Mouse (Mus musculus): Measurements from ENCODE around the gene Zcchc24.

The Zcchc24 gene

GRCm38 (mm10) chr14:25718471-25718870, 50.4 kb downstream of the Zcchc24 start:
- DNase-seq (ENCODE audit: low read depth, low spot score), result no peak

DNA sequence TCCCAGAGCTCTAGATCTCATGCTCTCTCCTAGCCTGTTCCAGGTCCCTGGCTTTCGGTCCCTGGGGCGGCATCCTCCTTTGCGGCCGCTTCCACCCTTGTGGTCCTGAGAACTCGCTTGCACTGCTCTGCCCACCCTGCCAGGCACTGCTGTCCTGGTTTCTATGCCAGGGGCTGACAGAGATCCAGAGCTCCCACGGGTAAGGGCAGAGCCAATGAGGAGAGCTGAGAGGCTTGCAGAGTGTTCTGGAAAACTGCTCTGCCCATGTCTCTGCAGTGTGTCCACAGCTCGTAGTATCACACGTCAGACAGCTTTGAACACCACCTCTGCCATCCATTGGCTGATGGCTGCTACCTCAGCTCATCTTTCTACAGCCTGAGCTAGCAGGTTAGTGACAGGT, 51.1 kb downstream of the Zcchc24 start:
- DNase-seq (ENCODE audit: low read depth, low spot score), result no peak

DNA sequence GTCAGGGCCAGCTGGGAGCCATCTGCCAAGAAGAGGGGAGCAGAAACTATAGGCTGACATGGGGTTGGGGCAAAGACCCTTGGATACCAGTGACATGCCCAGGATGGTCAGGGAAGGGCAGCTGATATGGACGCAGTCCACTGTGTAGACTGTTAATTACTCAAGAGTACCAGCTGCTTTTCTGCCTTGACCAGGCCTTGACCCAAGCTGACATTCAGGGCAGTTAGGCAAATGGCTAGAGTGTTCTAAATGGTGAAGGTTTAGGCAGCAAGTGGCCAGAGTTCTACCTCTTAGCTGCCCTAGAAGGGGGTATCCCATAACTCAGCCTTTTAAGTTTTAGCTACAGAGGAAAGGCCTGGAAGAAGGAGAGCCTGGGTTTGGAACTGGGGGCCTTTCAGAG, 52.3 kb downstream of the Zcchc24 start:
- DNase-seq (ENCODE audit: low read depth, low spot score), result no peak

DNA sequence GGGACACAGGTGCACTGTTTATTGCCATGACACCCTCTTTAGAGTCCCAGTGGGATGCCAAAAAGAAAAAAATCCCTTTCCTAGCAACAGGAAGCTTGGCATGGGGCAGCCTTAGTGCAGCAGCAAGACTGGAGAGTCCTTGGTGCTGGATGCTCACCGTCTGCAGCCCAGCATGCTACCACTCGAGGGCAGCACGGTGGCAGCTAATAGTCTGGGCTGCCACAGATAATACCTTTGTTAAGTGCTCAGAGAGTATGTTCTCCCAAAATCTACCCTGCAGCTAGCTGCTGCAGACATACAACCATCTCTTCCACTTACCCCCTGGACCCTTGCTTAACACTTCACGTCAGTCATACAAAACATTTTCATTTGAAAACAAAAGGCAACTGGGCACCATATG, 55.4 kb downstream of the Zcchc24 start:
- peak; percentile 15 for DNase-seq (ENCODE audit: low read depth, low spot score)

GRCm38 (mm10) chr14:25711602-25712001, 57.2 kb downstream of the Zcchc24 start:
- DNase-seq (ENCODE audit: low read depth, low spot score), result no peak

GRCm38 (mm10) chr14:25711177-25711576, 57.7 kb downstream of the Zcchc24 start:
- DNase-seq (ENCODE audit: low read depth, low spot score), result no peak

- no peak for DNase-seq (ENCODE audit: low read depth, low spot score)
These were observed 58.2 kb downstream of the Zcchc24 start for GRCm38 (mm10) chr14:25710681-25711080.

GRCm38 (mm10) chr14:25710073-25710472, 58.8 kb downstream of the Zcchc24 start:
- no peak for DNase-seq (ENCODE audit: low read depth, low spot score)

DNA sequence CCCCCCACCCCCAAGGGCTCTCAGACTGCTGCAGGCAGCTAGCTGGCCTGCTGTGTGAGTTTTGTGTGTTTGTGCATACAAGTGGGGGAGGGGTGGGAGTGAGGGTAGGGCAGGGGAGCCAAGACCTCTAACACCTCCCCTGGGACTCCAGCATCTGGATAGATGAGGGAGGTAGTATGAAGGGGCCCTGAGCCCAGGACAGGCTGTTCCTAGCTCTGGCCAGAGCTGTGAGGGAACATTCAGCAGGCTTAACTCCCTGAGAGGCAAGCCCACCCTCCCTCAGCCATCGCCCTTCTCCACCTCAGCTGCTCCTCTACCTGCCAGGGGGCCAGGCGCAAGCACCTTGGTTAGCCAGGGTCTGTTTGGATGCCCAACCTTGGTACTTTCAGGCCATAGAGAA, 59.9 kb downstream of the Zcchc24 start:
- no peak for DNase-seq (ENCODE audit: low read depth, low spot score)

DNA sequence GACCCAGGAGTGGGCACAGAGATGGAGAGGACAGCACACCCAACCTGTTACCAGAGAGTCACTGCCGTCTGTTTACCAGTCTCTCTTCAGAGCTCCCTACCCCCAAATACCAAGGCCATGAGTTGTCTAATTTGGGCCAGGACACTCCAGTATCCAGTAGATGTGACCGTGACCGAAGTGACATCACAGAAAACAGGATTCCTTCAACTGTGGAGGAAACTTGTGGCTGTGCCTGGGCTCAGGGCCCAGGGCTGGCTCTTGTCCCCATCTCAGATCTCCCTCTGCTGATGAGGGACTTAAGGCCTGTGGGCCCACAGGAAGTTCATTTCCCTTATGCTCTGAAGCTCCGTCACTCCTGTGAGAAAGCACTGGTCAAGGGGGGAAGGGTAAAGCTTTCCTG, 60.4 kb downstream of the Zcchc24 start:
- no peak for DNase-seq (ENCODE audit: low read depth, low spot score)

DNA sequence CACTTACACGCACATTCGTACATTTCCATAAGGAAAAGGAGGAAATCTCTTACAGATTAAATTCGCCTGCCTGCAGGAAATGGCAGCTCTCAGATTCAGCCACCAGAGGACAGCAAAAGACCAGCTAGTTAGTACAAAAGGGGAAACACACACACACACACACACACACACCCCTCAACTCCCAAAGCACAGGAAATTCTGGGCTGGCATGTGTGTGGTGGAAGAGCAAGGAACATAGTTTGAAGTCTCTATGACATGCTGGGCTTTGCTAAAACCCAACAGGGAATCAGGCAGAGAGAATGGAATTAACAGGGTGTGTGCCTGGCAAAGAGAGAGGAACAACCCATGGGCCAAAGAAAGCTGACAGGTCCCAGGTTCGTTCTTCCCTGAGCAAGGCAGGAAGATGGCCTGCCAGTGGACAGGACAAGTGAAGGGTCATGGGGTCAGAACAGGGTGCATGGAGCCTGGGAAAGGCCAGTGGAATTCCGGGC, 61.1 kb downstream of the Zcchc24 start:
- DNase-seq (ENCODE audit: low read depth, low spot score), result peak; percentile 67

DNA sequence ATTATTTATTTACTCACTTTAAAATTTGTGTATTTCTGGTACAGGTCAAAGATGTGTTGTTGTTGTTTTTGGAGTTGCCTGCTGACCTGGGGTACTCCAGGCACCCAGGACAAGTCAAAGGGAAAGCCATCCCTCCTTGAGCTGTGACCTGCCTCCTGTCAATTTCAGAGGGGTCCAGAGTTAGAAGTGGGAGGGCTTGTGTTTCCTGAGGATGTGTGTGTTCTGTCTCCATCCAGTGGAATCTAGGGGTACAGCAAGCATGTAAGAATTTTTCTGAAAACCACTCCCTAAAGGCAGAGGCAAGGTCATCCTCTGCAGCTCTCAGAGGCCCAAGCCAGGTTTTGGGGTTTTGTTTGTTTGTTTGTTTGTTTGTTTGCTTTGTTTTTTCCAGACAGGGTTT, 66.9 kb downstream of the Zcchc24 start:
- DNase-seq (ENCODE audit: low read depth, low spot score), result peak; percentile 22

- DNase-seq (ENCODE audit: low read depth, low spot score), result no peak
These were observed 72.5 kb downstream of the Zcchc24 start for GRCm38 (mm10) chr14:25696356-25696755.

DNA sequence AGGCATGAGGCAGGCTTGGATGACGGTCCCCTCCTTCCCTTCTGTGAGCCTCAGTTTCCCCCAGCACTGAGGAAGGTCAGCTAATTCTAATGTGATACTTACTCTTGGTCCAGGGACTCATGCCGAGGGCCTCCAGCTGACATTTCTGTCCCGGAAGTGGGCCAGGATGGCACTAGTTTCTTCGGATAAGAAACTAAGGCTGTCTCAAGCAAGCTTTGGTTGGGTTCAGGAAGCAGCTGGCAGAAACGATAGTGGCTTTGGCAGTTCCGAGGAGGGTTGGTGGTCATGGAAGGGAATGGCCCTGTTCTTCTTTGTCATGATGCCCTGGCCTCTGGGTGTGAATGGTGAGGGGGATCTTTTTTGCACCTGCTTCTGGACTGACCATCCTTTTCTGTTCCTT, 73.8 kb downstream of the Zcchc24 start:
- no peak for DNase-seq (ENCODE audit: low read depth, low spot score)

DNA sequence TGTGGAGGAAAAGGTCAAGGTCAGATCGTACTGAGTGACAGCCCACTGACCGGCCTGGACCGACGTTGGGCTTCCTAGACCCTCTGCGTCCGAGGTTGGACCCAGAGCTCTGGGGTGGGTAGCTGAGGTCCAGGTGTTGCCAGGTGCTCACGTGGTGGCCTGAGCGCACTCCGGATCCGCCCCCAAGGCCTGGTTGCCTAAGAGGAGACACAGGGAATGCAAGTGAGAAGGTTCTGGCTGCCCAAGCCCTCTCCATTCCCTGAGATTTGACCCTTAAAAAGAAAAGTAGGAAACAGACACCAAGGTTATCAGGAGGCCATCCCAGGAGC, 74.3 kb downstream of the Zcchc24 start:
- no peak for DNase-seq (ENCODE audit: low read depth, low spot score)

DNA sequence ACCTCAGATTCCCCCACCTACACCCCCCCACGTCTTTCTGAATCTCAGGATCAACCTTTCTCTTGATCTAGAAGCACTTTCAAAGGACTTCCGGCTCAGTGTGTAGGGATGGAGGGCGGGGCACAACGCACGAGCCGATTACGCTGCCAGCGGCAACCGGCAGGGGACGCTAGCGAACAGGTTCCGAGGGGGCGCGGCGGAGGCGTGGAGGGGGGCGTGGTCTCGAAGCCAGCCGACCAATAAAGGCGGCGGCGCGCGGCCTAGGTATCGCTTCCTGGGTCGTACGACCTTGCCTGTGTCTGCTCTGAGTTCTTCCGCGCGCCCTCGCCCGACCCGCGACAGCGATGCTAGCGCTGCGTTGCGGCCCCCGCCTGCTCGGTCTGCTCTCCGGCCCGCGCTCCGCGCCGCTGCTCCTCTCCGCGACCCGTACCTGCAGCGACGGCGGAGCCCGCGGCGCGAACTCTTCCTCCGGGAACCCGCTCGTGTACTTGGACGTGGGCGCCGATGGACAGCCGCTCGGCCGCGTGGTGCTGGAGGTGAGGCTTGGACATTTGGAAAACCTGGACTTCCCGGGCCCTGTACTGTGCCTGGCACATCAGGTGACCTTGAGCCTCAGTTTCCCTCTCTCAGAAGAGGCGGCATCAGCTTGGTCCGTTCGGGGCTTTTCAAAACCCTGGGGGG, 74.8 kb downstream of the Zcchc24 start, which contains the start of gene Ppif:
Ppif (plus strand) TSS at position 267 of the 681 bp plus-strand sequence.
- peak; percentile 83 for DNase-seq (ENCODE audit: low read depth, low spot score)

DNA sequence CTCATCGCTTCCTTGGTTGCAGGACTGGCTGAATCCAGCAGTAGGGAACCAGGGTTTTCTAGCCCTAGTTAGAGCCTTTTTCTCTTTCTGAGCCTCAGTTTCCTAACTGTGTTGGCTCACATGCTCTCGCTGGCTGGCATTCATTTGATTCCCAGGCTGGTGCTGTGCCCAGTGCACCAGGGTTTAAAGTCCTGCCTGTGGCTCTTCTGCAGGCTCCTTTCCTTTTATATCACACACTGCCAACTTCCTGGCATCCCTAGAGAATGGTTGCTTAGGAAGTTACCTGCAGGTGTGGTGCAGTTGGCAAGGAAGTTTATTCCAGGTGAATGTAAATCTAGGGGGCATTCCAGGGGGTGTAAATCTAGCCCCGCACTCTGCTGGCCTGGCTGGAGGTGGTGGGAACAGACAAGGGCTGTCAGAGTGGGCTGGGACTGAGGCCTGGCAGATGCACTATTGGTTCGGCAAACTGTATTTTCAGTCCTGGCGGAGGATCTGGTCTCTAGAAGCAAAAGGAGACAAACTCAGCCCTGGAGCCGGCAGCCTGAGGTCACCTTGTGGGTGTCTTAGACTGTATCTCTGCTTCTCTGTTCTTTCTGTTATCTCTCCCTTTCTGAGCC, 75.5 kb downstream of the Zcchc24 start:
- DNase-seq (ENCODE audit: low read depth, low spot score), result no peak

DNA sequence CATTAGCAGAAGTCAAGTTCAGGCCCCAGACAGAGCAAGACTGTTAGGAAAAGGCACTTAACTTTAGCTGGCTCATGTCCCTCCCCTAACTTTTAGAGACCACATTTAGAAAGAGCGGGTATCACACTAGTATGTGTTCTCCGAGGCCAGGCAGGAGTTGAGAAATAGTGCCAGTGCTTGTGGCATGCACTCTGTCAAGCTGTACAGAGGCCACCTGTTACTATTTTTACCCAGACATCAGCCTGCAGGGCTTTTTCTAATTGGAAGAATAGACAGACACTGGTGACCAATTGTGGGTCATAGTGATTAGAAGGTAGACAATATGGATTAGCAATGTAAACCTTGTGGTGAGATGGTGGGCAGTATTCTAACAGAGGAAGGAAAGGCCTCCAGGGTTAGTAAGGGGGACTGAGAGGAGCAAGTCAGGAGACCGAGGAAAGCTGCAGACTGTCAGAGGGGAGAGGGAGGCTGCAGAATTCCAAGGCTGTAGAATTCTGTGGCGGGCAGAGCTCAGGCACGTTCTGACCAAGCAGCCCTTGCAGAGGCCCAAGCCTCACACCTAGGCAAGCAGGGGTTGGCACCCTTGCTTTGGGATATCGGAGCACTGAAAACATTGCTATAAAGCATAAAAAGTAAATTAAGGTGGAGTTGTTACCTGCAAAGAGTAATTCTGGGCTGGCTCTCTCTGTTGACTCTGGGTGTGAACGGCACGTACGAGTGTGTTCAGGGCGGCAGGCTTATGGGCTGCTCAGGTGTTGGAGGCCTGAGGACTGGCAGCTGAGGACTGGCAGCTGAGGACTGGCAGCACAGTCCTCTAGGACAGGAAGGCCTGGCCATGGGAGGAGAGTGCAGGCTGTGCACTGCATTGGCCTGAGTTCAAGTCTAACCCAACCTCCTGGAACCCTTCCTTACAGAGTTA, 81.6 kb downstream of the Zcchc24 start:
- no peak for DNase-seq (ENCODE audit: low read depth, low spot score)

- no peak for DNase-seq (ENCODE audit: low read depth, low spot score)
These were observed 82.5 kb downstream of the Zcchc24 start for GRCm38 (mm10) chr14:25686216-25686945.

DNA sequence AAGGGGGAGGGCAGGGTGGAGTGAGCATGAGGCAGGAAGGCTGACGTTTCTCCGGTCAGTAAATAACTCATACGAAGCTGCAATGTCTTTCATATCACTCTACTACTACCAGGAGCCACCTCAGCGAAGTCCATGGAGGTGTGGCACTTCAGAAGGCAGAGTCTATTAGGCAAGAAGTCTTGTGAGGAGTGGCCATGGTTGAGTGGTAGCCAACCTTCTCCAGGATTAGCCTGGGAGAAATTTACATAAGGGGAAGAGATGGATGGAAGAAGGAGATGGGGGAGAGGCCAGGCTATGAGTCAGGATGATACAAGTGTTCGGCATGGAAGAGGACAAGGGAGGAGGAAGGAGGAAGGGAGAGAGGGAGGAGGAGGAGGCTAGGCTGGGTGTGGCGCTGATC, 86.8 kb downstream of the Zcchc24 start:
- DNase-seq (ENCODE audit: low read depth, low spot score), result no peak

DNA sequence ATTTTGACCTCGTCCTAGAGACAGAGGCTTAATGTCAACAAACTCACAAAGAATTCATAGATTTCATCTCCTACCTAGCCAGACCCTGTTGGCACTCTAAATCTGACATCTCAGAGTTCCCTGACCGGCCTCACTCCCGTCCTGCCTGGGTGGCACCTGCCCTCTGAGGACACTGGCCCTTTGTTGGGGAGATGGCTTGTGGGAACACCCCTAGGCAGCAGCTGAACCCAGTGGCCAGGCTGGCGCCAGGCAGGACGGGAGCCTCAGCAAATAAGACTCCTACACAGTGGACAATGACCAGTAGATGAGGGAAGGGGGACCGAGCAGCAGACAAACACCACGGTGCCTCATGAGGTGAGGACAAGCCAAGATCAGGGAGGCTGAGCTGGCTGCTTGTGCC, 89.2 kb downstream of the Zcchc24 start:
- DNase-seq (ENCODE audit: low read depth, low spot score), result no peak

DNA sequence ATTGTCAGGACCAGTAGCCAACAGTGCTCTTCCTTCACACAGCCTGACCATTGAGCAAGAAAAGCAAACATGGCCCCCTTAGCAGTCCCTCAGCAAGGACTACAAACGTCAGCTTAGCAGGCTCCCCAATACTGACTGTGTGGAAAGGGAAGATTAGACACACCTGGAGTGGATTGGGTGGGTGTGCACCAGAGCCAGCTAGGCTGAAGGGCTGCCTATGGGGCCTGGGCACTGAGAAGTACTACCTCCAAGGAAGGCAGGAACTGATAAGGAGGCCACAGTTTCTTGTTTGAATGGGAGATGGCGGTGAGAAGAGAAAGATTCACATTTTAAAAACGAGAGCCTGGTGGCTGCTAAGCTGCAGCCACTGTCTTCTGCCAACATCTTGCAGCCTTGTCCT, 101.3 kb downstream of the Zcchc24 start:
- DNase-seq (ENCODE audit: low read depth, low spot score), result no peak
